ENCODE assay signal across 25 mouse cellular contexts in genomic region chr19:53572607-53573006, GRCm38 (mm10). TPM values are rescaled to one million over a fixed set of nuclear protein-coding genes. Genes with fewer than 3 reads are reported as not detected.
DNase-seq lines count a peak whose midpoint lies in the region; ATAC-seq and TF ChIP-seq lines count a peak whose summit lies in the region.
"Had no signal": no experiment of that assay in that cellular context is flagged by ENCODE, and none has a peak within 500 bp of the region (broad histone marks: within the 10 kb centered on the region; RNA-seq: fewer than 3 reads in every experiment).

No protein-coding gene starts in this region.

- ATAC-seq in lung, embryonic 14.5 days (ENCODE audit: insufficient read depth), result no peak
- ATAC-seq in embryonic facial prominence, embryonic 14.5 days (ENCODE audit: low read depth), result 0 out of 2 replicates have a peak, but pooled peaks have one; percentile 60
- ATAC-seq: forebrain, embryonic 15.5 days; midbrain, embryonic 16.5 days had no signal

- no peak for TF ChIP-seq POLR2A in lung, adult 2 months (IDR thresholded peaks at IDR 0.05; ENCODE audit: borderline replicate concordance, extremely low read depth, low read depth, low read length)

- no peaks in the 10 kb centered on the region for H3K9me3 ChIP-seq in heart, embryonic 10.5 days
- no peaks in the 10 kb centered on the region for H3K9me3 ChIP-seq in lung, embryonic 14.5 days (ENCODE audit: low read depth, low read length)
- H3K9me3 ChIP-seq in embryonic facial prominence, embryonic 14.5 days (ENCODE audit: control insufficient read depth, low read length), result no peaks in the 10 kb centered on the region
- H3K9me3 ChIP-seq in limb, embryonic 10.5 days (replicated peaks), result no peaks in the 10 kb centered on the region
- H3K9me3 ChIP-seq: forebrain, embryonic 15.5 days; hindbrain, embryonic 15.5 days; kidney, embryonic 15.5 days; limb, embryonic 15.5 days; lung, embryonic 15.5 days; neural tube, embryonic 13.5 days had no signal

- H3K4me2 ChIP-seq in lung, embryonic 14.5 days, result no peak overlapping the region
- H3K4me2 ChIP-seq in embryonic facial prominence, embryonic 14.5 days (ENCODE audit: low read depth, low read length), result no peak overlapping the region
- H3K4me2 ChIP-seq: forebrain, embryonic 15.5 days; hindbrain, embryonic 15.5 days; kidney, embryonic 15.5 days; limb, embryonic 15.5 days; lung, embryonic 15.5 days; neural tube, embryonic 13.5 days had no signal

- H3K9ac ChIP-seq in lung, embryonic 14.5 days, result no peak overlapping the region
- H3K9ac ChIP-seq in embryonic facial prominence, embryonic 14.5 days (ENCODE audit: low read depth, low read length), result no peak overlapping the region
- H3K9ac ChIP-seq: forebrain, embryonic 15.5 days; hindbrain, embryonic 15.5 days; kidney, embryonic 15.5 days; limb, embryonic 15.5 days; lung, embryonic 15.5 days; neural tube, embryonic 13.5 days had no signal

- no peaks in the 10 kb centered on the region for H3K27me3 ChIP-seq in heart, embryonic 10.5 days (ENCODE audit: insufficient read depth, poor library complexity, severe bottlenecking)
- H3K27me3 ChIP-seq in lung, embryonic 14.5 days (ENCODE audit: insufficient read depth, low read length), result no peaks in the 10 kb centered on the region
- no peaks in the 10 kb centered on the region for H3K27me3 ChIP-seq in embryonic facial prominence, embryonic 14.5 days (replicated peaks; ENCODE audit: control insufficient read depth, insufficient read depth, low read length)
- H3K27me3 ChIP-seq in limb, embryonic 10.5 days (ENCODE audit: low read depth, poor library complexity, severe bottlenecking), result no peaks in the 10 kb centered on the region
- H3K27me3 ChIP-seq: forebrain, embryonic 15.5 days; hindbrain, embryonic 15.5 days; kidney, embryonic 15.5 days; limb, embryonic 15.5 days; lung, embryonic 15.5 days; neural tube, embryonic 13.5 days had no signal

- peak overlapping the region; percentile 36; the same call in 1 of the 2 replicates for H3K27ac ChIP-seq in heart, embryonic 10.5 days
- no peak overlapping the region for H3K27ac ChIP-seq in lung, embryonic 14.5 days (ENCODE audit: low read depth)
- H3K27ac ChIP-seq in embryonic facial prominence, embryonic 14.5 days (replicated peaks; ENCODE audit: low read depth, low read length), result no peak overlapping the region
- H3K27ac ChIP-seq in limb, embryonic 10.5 days, result no peak overlapping the region
- H3K27ac ChIP-seq: forebrain, embryonic 15.5 days; hindbrain, embryonic 15.5 days; kidney, embryonic 15.5 days; left cerebral cortex, adult 2 months; limb, embryonic 15.5 days; lung, embryonic 15.5 days; neural tube, embryonic 13.5 days had no signal

- peaks cover 54% of the 10 kb centered on the region for H3K4me1 ChIP-seq in heart, embryonic 10.5 days
- 0 out of 2 replicates have a peak, but pooled peaks cover 5% of the 10 kb centered on the region for H3K4me1 ChIP-seq in lung, embryonic 14.5 days (ENCODE audit: insufficient read depth)
- H3K4me1 ChIP-seq in lung, adult 2 months (ENCODE audit: control insufficient read depth, insufficient read depth, low read length), result no peaks in the 10 kb centered on the region
- no peaks in the 10 kb centered on the region; the same call in 1 of the 2 replicates for H3K4me1 ChIP-seq in embryonic facial prominence, embryonic 14.5 days (ENCODE audit: control insufficient read depth, insufficient read depth, low read length)
- peaks cover 7% of the 10 kb centered on the region; the same call in 1 of the 2 replicates for H3K4me1 ChIP-seq in limb, embryonic 10.5 days
- H3K4me1 ChIP-seq: hindbrain, embryonic 15.5 days; limb, embryonic 15.5 days had no signal

- intact Hi-C loops in heart, postnatal 25 days (cut with DNase I), result no loop called here

- 82% methylated on average over 12 of the region's 12 CpGs for WGBS in heart, embryonic 10.5 days
- WGBS in lung, embryonic 14.5 days, result 51% methylated on average over 12 of the region's 12 CpGs
- 60% methylated on average over 12 of the region's 12 CpGs for WGBS in lung, adult 2 months
- WGBS in embryonic facial prominence, embryonic 14.5 days, result 78% methylated on average over 12 of the region's 12 CpGs
- 92% methylated on average over 12 of the region's 12 CpGs for WGBS in limb, embryonic 10.5 days

- no peak for TF ChIP-seq CTCF in lung, embryonic 14.5 days (IDR thresholded peaks at IDR 0.05; ENCODE audit: low read depth)
- TF ChIP-seq CTCF in lung, adult 2 months (IDR thresholded peaks at IDR 0.05; ENCODE audit: insufficient read depth, low read length), result no peak

- peak; percentile 48 for DNase-seq in heart, embryonic 10.5 days (ENCODE audit: low spot score)
- DNase-seq in heart, postnatal 25 days (ENCODE audit: low spot score), result no peak
- DNase-seq in lung, embryonic 14.5 days, result peak; percentile 26
- no peak for DNase-seq in lung, adult 2 months
- peak; percentile 24 for DNase-seq in embryonic facial prominence, embryonic 14.5 days (ENCODE audit: low spot score)
- peak; percentile 21 for DNase-seq in limb, embryonic 10.5 days (ENCODE audit: low spot score)
- no peak for DNase-seq in ovary, adult 18-20 months (ENCODE audit: low spot score)
- no peak for DNase-seq in gastrocnemius, adult 8-10 months (ENCODE audit: low spot score in 2 of 2)
- DNase-seq: adrenal gland, postnatal 25 days; cerebellum, adult 11 months; cerebellum, postnatal 10 days; gastrocnemius, postnatal 10 days; heart, postnatal 36 days; kidney, adult 11 months; lung, postnatal 4 days; thymus, postnatal 36 days had no signal

- H3K36me3 ChIP-seq in heart, embryonic 10.5 days, result no peaks in the 10 kb centered on the region
- no peaks in the 10 kb centered on the region for H3K36me3 ChIP-seq in lung, embryonic 14.5 days (ENCODE audit: insufficient read depth)
- no peaks in the 10 kb centered on the region for H3K36me3 ChIP-seq in embryonic facial prominence, embryonic 14.5 days (ENCODE audit: control insufficient read depth, insufficient read depth, low read length)
- no peaks in the 10 kb centered on the region for H3K36me3 ChIP-seq in limb, embryonic 10.5 days
- H3K36me3 ChIP-seq: forebrain, embryonic 15.5 days; hindbrain, embryonic 15.5 days; kidney, embryonic 15.5 days; limb, embryonic 15.5 days; lung, embryonic 15.5 days; neural tube, embryonic 13.5 days had no signal

- no peak overlapping the region for H3K4me3 ChIP-seq in heart, embryonic 10.5 days
- H3K4me3 ChIP-seq in lung, embryonic 14.5 days (ENCODE audit: low read depth, low read length), result no peak overlapping the region
- H3K4me3 ChIP-seq in lung, adult 2 months (replicated peaks; ENCODE audit: extremely low read depth, low read depth, low read length), result no peak overlapping the region
- H3K4me3 ChIP-seq in embryonic facial prominence, embryonic 14.5 days (ENCODE audit: low read depth, low read length), result no peak overlapping the region
- H3K4me3 ChIP-seq in limb, embryonic 10.5 days, result no peak overlapping the region
- H3K4me3 ChIP-seq: forebrain, embryonic 15.5 days; hindbrain, embryonic 15.5 days; kidney, embryonic 15.5 days; left cerebral cortex, adult 2 months; limb, embryonic 15.5 days; lung, embryonic 15.5 days; myocyte; neural tube, embryonic 13.5 days had no signal

RNA-seq across cellular contexts. Expression of gene Nutf2-ps1, which starts 16.3 kb away (rescaled TPM):
- 373 and 457 TPM in 2 replicates for polyA plus RNA-seq in heart, embryonic 10.5 days (2016; fragmentation: Nextera tagmentation; extraction: Ambion mirVana)
- total RNA-seq in heart, postnatal 25 days (2021), result 10 to 100 TPM; 83.1 to 93.2 TPM
- polyA plus RNA-seq in lung, embryonic 14.5 days (2014; fragmentation: Nextera tagmentation; extraction: Ambion mirVana), result 389 and 445 TPM in 2 replicates
- polyA plus RNA-seq in lung, adult 2 months (2012; rRNA removed), result 74.5 and 92.3 TPM in 2 replicates
- polyA plus RNA-seq in embryonic facial prominence, embryonic 14.5 days (2014; fragmentation: Nextera tagmentation; extraction: Ambion mirVana), result 269 and 273 TPM in 2 replicates
- polyA plus RNA-seq in limb, embryonic 10.5 days (2016; fragmentation: Nextera tagmentation; extraction: Ambion mirVana), result 549 and 585 TPM in 2 replicates
- total RNA-seq in gastrocnemius, adult 8-10 months (2022), result 10 to 100 TPM; 46.2 to 86.0 (median 80.1) TPM

RNA-seq across cellular contexts. Expression of gene Smc3, which starts 27.6 kb away (rescaled TPM):
- 47.0 and 64.8 TPM in 2 replicates for polyA plus RNA-seq in heart, embryonic 10.5 days (2016; fragmentation: Nextera tagmentation; extraction: Ambion mirVana)
- 10 to 100 TPM; 22.4 to 23.6 TPM for total RNA-seq in heart, postnatal 25 days (2021)
- polyA plus RNA-seq in lung, embryonic 14.5 days (2014; fragmentation: Nextera tagmentation; extraction: Ambion mirVana), result 75.0 and 76.1 TPM in 2 replicates
- 3.4 and 5.3 TPM in 2 replicates for polyA plus RNA-seq in lung, adult 2 months (2012; rRNA removed)
- polyA plus RNA-seq in embryonic facial prominence, embryonic 14.5 days (2014; fragmentation: Nextera tagmentation; extraction: Ambion mirVana), result 58.4 and 62.4 TPM in 2 replicates
- 62.4 and 77.0 TPM in 2 replicates for polyA plus RNA-seq in limb, embryonic 10.5 days (2016; fragmentation: Nextera tagmentation; extraction: Ambion mirVana)
- total RNA-seq in gastrocnemius, adult 8-10 months (2022), result 10 to 100 TPM; 10.7 to 17.5 (median 14.9) TPM

RNA-seq across cellular contexts. Expression of gene Dusp5, which starts 43.7 kb away (rescaled TPM):
- polyA plus RNA-seq in heart, embryonic 10.5 days (2016; fragmentation: Nextera tagmentation; extraction: Ambion mirVana), result 11.9 and 15.9 TPM in 2 replicates
- 1 to 10 TPM; 6.2 to 7.6 TPM for total RNA-seq in heart, postnatal 25 days (2021)
- polyA plus RNA-seq in lung, embryonic 14.5 days (2014; fragmentation: Nextera tagmentation; extraction: Ambion mirVana), result 7.3 and 8.9 TPM in 2 replicates
- polyA plus RNA-seq in lung, adult 2 months (2012; rRNA removed), result 10.4 and 14.0 TPM in 2 replicates
- polyA plus RNA-seq in embryonic facial prominence, embryonic 14.5 days (2014; fragmentation: Nextera tagmentation; extraction: Ambion mirVana), result 2.2 and 3.3 TPM in 2 replicates
- polyA plus RNA-seq in limb, embryonic 10.5 days (2016; fragmentation: Nextera tagmentation; extraction: Ambion mirVana), result 6.4 and 8.9 TPM in 2 replicates
- total RNA-seq in gastrocnemius, adult 8-10 months (2022), result under 1 TPM; 0.19 to 0.74 (median 0.41) TPM

Comparison
In these comparisons a context has a peak if more than half of its experiments do, and no peak if none do; other contexts are left out.
1. DNase-seq: peak in heart, embryonic 10.5 days (single experiment), lung, embryonic 14.5 days (single experiment), embryonic facial prominence, embryonic 14.5 days (single experiment) and limb, embryonic 10.5 days (single experiment); none in heart, postnatal 25 days (single experiment), lung, adult 2 months (single experiment), ovary, adult 18-20 months (single experiment) and gastrocnemius, adult 8-10 months (0 of 2).